Mouse (Mus musculus): ENCODE data around the gene Dffa.
"Not testable (repeated sequence)": the region's sequence is repeated elsewhere in the genome, so short reads cannot be mapped to it uniquely, and the experiment has no call there.

Gene Dffa

DNA sequence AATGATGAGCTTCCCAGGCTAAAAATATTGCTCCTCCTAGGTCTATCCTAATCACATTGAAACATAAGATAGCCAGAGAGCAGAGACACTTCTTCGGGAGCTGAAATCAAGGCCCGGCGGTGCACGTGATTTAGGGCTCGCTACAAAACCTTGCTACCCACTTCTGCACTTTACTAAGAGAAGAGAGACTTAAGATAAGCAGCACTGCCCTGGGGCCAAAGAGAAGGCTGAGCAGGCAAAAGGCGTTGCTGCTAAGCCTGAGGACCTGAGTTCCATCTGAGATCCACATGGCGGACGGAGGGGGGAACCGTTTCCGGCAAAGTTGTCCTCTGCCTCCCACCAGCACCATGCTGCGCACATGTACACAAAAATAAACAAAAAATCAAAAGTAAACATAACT lies 5.4 kb upstream of the Dffa start:
- no peak for DNase-seq (ENCODE audit: low spot score)

- peak; percentile 95 for DNase-seq (ENCODE audit: low spot score)
Measured at GRCm38 (mm10) chr4:149099369-149100017, 4.5 kb upstream of the Dffa start, which contains the start of gene Pex14. TSS of gene Pex14 (minus strand) at chr4:149099876.

DNA sequence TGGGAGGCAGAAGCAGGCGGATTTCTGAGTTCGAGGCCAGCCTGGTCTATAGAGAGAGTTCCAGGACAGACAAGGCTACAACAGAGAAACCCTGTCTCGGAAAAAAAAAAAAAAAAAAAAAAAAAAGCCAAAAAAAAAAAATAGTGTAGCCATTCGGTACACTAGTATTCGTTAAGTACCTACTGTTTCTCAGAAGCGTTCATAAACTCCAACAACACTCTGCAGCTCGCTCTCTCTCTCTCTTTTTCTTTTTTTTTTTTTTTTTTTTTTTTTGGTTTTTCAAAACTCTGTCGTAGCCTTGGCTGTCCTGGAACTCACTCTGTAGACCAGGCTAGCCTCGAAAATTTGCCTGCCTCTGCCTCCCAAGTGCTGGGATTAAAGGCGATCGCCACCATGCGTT lies 3.5 kb upstream of the Dffa start:
- not testable (repeated sequence) for DNase-seq (ENCODE audit: low spot score)

- no peak for DNase-seq (ENCODE audit: low spot score)
Measured at GRCm38 (mm10) chr4:149101456-149101855, 2.5 kb upstream of the Dffa start.

DNA sequence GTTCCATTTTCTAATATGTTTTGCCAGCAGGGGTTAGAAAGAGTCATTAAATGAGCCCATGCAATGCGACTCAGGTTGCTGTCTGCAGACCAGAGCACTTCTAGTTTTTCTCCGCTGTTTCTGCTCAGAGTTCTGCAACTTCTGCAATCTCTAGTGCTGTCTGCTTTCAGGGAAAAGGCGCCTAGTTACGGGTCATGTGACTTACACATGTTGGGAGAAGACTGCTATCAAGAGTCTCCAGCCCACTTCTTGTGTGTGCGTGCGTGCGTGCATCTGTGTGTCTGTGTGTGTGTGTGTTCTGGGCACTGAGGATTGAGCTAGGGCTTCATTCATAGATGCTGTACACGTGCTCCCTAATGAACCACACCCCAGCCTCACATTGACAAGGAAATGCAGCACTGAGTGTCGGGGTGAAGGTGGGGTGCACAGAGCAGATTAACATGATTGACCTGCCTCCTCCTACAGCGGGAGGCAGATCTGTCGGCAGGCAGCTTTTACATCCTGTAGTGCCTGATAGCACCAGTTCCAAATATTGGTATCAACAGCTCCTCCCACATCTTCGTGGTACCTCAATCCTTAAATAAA lies 16.1 kb downstream of the Dffa start:
- DNase-seq (ENCODE audit: low spot score) = not testable (repeated sequence)

GRCm38 (mm10) chr4:149123432-149123831 lies 19.5 kb downstream of the Dffa start:
- no peak for DNase-seq (ENCODE audit: low spot score)

DNA sequence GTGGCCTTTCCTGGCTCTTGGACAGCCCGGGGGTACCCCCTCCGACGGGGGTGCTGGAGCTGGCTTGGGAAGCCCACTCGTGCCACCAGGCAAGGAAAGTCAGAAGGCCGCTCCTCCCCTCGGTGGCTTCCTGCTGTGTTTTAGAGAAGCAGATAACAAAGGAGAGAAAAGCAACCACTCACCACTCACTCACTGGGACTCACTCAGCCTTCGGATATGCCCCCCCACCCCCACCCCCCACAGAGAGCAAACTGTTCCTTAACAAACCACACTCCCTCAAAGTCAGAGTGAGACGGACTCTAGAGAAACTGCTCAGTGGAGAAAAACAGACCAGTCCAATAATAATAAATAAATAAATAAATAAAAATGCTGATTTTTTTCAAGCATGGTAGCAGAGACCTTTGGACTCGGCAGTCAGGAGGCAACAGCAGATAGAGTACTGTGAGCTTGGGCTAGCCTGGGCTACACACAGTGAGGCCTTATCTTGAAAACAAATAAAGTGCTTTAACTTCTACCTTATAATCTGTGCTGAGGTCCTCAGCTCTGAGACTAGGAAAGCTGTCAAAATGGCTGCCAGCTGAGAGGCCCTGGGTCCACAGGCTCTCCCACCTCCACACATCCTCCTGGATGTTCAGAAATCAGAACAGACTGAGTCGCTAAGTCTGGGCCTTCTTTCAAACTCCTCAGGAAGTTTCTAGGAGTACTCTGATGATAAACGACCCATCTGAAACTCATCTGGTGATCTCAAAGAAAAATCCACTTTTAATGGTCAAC lies 21.6 kb downstream of the Dffa start:
- no peak for DNase-seq (ENCODE audit: low spot score)

- DNase-seq (ENCODE audit: low spot score) = no peak
Measured at GRCm38 (mm10) chr4:149126115-149126509, 22.2 kb downstream of the Dffa start.

DNA sequence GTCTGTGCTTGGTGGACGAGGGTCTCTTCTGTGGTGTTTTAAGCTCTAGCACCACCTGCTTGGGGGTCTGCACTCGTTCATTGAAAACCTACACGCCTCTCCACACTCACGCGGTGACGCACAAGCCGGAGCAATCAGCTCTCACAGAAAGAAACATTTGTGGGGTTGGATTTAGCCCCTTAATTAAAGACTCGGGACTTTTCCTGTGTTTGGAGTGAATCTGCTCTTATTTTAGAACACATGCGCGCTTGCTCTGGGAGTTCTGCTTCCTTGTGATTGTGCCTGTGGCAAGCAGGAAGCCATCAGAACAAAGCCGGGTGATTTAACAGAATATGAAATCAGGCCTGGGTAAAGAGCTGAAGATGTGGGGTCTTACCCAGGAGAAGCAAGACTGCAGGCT lies 22.7 kb downstream of the Dffa start, which contains the start of gene Cort:
TSS of gene Cort (minus strand) at position 101 of the 400 bp plus-strand sequence.
- DNase-seq (ENCODE audit: low spot score) = no peak

- no peak for DNase-seq (ENCODE audit: low spot score)
Measured at GRCm38 (mm10) chr4:149128467-149128866, 24.5 kb downstream of the Dffa start.

DNA sequence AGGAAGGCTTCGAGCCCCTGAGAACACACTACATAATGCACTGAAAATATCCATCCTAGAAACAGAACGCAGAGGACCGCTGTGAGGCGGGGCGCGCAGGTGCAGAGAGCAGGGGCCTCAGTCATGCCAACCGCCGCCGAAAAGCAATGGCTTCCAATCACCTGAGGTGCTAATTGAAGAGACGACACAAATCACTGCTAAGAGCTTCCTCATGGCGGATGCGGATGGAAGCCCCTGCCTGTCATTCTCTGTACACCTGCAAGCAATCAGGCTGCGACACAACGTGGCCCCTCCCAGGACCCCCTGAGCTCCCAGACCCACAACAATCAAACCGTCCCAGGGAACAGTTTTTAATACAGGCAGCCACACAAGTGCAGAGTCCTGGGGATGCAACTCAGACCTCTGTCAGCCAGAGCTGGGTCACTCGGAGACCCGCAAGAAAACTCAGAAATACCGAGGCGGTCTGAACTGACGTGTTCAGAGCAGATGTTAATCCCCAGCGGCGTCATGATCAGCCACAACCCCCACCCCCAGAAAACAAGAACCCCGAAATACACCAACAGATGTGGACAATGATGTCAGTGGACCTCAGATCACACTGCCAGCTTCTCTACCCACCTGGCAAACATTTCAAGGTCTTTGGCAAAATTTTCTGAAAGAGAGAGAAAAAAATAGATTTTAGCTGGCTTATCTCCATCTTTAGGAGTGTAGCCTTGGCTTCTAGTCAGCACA lies 27.2 kb downstream of the Dffa start:
- DNase-seq (ENCODE audit: low spot score) = no peak

DNA sequence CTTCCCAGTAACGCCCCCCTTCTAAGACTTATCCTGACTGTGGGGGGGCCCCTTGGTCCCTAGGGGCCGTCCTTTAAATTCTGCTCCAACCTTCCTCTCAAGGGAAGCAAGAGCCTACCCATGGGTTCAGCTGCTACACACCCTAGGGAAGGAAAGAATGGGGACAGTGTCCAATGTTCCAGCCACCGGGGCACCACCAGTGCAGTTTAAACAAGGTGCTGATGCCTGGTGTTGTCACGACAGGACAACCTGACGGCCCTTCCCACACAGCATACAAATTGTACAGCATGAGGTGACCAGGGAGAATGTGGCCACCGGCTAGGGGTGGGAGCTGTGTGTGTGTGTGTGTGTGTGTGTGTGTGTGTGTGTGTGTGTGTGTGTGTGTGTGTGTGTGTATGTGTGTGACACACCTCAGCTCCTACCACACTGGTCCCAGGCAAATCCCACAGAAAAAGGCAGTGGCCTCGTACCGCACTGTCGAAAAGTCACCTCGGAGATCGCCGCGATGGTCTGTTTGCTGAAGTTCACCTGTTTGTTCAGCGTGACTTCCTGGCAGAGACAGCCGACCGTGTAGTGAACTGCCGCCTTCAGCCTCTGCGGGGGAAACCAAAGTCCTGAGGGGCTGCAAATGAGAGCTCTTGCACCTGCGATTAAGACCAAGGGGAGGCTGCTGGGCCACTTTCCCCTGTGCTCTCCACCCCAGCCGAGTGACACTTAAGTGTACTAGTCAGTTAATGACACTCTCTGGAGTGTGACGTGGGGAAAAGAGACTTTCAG lies 28.0 kb downstream of the Dffa start:
- DNase-seq (ENCODE audit: low spot score) = no peak

DNA sequence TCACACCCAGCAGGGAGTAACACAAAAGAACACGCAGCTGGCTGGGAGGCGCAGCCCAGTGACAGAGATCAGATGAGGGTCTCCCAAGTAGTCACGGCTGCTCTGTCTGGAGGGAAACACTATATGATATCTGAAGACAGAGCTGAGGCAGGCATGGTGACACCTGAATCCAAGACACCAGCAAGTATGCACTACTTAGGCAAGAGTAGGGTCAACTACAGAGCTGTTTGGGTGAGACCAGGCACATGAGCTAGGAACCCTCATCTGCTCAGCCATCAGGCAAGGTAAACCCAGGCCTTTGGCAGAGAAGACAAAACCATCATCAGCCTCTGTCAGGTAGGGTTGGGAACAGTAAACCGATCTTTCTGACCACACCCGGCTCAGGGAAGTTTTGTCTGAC lies 29.4 kb downstream of the Dffa start:
- no peak for DNase-seq (ENCODE audit: low spot score)

GRCm38 (mm10) chr4:149136116-149136850 lies 32.3 kb downstream of the Dffa start:
- no peak for DNase-seq (ENCODE audit: low spot score)

DNA sequence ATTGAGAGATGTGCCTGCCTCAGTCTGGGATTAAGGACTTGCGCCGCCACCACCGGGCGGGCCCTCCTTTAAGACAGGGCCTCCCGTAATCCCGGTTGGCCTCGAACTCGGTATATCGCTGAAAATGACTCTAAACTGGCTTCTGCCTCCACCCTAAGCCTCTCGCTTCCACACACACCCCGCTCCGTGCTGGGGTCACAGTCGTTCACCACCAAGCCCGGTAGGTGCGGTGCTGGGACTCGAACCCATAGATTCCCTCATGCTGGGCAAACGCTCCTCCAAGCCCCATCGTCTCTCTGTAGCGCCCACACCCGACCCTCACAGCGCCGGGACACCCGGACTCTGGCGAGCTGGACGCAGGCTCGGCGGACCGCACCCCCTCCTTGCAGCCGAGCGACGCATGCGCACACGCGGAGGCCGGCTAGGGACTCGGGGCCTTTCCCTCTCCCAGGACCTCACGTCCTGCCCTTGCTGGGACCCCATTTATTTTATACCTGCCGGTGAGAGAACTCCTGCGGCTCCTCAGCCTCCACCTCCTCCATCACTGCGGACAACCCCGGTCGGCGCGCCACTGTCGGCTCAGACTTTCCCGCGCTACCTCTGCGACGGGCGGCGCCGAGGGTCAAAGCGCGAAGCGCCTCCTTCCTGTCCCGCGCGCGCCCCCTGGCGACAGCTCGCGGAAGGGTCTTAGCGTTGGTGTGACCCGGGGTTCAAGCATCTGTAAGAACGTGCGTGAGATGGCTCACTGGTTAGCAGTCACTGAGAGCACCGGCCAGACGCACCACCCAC lies 33.2 kb downstream of the Dffa start, which contains the start of gene Cenps:
TSS of gene Cenps (minus strand) at position 648 of the 789 bp plus-strand sequence.
- DNase-seq (ENCODE audit: low spot score) = peak; percentile 91

- DNase-seq (ENCODE audit: low spot score) = no peak
Measured at GRCm38 (mm10) chr4:149138515-149138914, 34.6 kb downstream of the Dffa start.

GRCm38 (mm10) chr4:149143594-149143993 lies 39.6 kb downstream of the Dffa start:
- no peak for DNase-seq (ENCODE audit: low spot score)

DNA sequence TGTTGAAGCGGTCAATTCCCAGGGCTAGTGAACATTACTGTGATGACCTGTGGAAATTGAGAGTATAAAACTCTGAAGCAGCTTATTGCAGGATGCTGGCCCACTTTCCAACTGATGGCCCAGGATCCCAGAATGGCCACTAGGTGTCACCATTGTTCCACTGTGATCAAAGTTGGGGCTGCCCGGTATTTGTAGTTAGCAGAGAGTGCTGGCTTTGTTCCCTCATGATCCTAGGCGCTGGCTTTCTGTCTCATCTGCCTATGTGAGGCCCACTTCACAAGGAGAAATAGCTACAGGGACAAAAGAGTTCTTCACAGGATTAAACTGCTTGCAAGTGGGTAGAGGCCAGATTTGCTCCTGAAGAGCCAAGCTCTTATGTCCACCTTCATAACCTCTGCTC lies 40.5 kb downstream of the Dffa start:
- peak; percentile 72 for DNase-seq (ENCODE audit: low spot score)

GRCm38 (mm10) chr4:149145151-149145550 lies 41.2 kb downstream of the Dffa start:
- DNase-seq (ENCODE audit: low spot score) = no peak

- no peak for DNase-seq (ENCODE audit: low spot score)
Measured at GRCm38 (mm10) chr4:149147528-149147927, 43.6 kb downstream of the Dffa start.

Measured in testis, postnatal 14 days (tissue).